Mouse (Mus musculus) hindbrain, embryonic 14.5 days (tissue): ENCODE measurements around the gene Gadd45g. TPM values are rescaled to one million over a fixed set of nuclear protein-coding genes. Genes with fewer than 3 reads are reported as not detected.

Experiments used
- ATAC-seq: fragments of 200-750 bp; cut with Nextera tagmentation; 2 replicates; pipeline ENCODE4 v1.8.0; 2017; ENCODE audit warnings: moderate number of reproducible peaks, mild to moderate bottlenecking, moderate TSS enrichment, moderate library complexity; ENCODE audit not compliant: low FRiP score
- DNase-seq: peaks from one replicate; pipeline ENCODE4 v3.0.0-alpha.2; 2015; ENCODE audit warnings: low spot score
- H3K27ac ChIP-seq: fragments of 300-500 bp; sonication (generic); 2 replicates; pipeline ENCODE4 v1.5.1; 2014; ENCODE audit warnings: mild to moderate bottlenecking, moderate library complexity
- H3K27me3 ChIP-seq: fragments of 300-500 bp; sonication (generic); 2 replicates; pipeline ENCODE4 v1.6.1; 2014; ENCODE audit warnings: mild to moderate bottlenecking, low read length, mixed read lengths; ENCODE audit not compliant: control insufficient read depth, insufficient read depth
- H3K36me3 ChIP-seq: fragments of 300-500 bp; sonication (generic); replicated peaks from 2 replicates; pipeline ENCODE4 v1.6.1; 2014; ENCODE audit not compliant: control insufficient read depth, insufficient read depth
- H3K4me1 ChIP-seq: fragments of 300-500 bp; sonication (generic); replicated peaks from 2 replicates; pipeline ENCODE4 v1.6.1; 2014; ENCODE audit warnings: antibody characterized with exemption, low read length, mixed read lengths; ENCODE audit not compliant: control insufficient read depth, insufficient read depth
- H3K4me2 ChIP-seq: fragments of 300-500 bp; sonication (generic); replicated peaks from 2 replicates; pipeline ENCODE4 v1.6.1; 2014; ENCODE audit warnings: mild to moderate bottlenecking, moderate library complexity
- H3K4me3 ChIP-seq: fragments of 300-500 bp; sonication (generic); replicated peaks from 2 replicates; pipeline ENCODE4 v1.5.1; 2014; ENCODE audit warnings: mild to moderate bottlenecking, low read length
- H3K9ac ChIP-seq: fragments of 300-500 bp; sonication (generic); 2 replicates; pipeline ENCODE4 v1.6.1; 2014
- H3K9me3 ChIP-seq: fragments of 300-500 bp; sonication (generic); 2 replicates; pipeline ENCODE4 v1.6.1; 2016; ENCODE audit warnings: low read length; ENCODE audit not compliant: control insufficient read depth
- WGBS: fragments of 180-500 bp; shearing (Covaris S2); extraction: QIAGEN DNeasy Blood & Tissue Kit; methylation state at CpG from one replicate; pipeline ENCODE4 v1.1.7; 2014; 5-methylcytosine and 5-hydroxymethylcytosine counted together
- polyA plus RNA-seq: library from polyadenylated mRNA; unstranded; fragments of >200 nt; fragmentation: Nextera tagmentation; extraction: Ambion mirVana; gene quantifications from 2 replicates; pipeline ENCODE4 v1.2.1, GENCODE M21; 2014

The Gadd45g gene
- polyA plus RNA-seq, 1 experiment from 2014 or later, result 43.6 TPM

- Histone ChIP-seq H3K9ac (no peak overlapping the region), H3K4me1 (no peaks in the 10 kb centered on the region), H3K27ac (no peak overlapping the region), H3K36me3 (no peaks in the 10 kb centered on the region), H3K27me3 (no peaks in the 10 kb centered on the region), H3K4me3 (no peak overlapping the region), H3K9me3 (no peaks in the 10 kb centered on the region), H3K4me2 (no peak overlapping the region)
- DNase-seq (no peak), ATAC-seq (no peak)
- WGBS, result 87% methylated on average over 5 of the region's 5 CpGs
These were observed 27.3 kb downstream of the Gadd45g start for GRCm38 (mm10) chr13:51873786-51874185.

DNA sequence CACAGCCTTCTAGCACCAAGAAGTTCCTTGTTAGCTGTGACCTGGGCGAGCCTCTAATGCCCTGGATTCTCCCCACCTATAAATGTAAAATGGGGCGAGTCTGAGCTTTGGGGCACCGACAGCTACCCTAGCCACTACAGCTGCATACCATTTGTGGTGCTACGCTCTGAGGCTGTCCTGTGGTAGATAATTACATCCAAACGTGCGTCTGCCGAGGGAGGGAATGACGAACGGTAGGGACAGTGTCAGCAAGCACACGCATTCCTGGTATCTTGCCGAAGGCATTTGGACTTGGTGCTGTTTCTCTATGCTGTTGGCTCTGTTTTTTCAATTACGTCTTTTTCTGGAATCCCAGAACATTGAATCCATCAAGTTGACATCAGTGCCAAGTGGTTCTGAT, 29.7 kb downstream of the Gadd45g start:
- H3K4me2 ChIP-seq, result no peak overlapping the region
- no peak overlapping the region for H3K9ac ChIP-seq
- no peaks in the 10 kb centered on the region for H3K4me1 ChIP-seq
- H3K4me3 ChIP-seq, result no peak overlapping the region
- no peak for DNase-seq
- WGBS, result 86% methylated on average over 12 of the region's 12 CpGs
- no peak overlapping the region for H3K27ac ChIP-seq
- no peaks in the 10 kb centered on the region for H3K27me3 ChIP-seq
- H3K36me3 ChIP-seq, result no peaks in the 10 kb centered on the region
- ATAC-seq, result no peak
- no peaks in the 10 kb centered on the region for H3K9me3 ChIP-seq

DNA sequence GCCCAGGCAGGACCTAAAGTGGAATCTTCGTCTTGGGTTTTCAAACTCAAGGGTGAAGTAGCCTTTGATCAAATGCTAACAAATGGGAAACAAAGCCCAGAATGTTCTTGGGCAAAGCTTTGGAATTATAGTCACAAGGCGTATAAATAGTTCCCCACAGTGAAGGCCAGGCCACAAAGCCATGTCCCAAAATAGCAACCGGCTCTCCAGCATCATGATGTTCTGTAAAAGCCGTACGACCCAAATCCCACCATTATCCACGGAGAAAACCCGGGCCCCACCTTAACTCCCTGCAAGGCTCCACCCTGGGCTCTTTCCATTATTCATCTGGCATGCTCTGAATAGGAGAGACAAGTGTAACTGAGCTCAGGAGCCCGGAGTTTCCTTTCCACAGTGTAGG, 32.3 kb downstream of the Gadd45g start:
- Histone ChIP-seq H3K9ac (no peak overlapping the region), H3K4me1 (no peaks in the 10 kb centered on the region), H3K27ac (no peak overlapping the region), H3K4me3 (no peak overlapping the region), H3K4me2 (no peak overlapping the region), H3K9me3 (no peaks in the 10 kb centered on the region), H3K27me3 (no peaks in the 10 kb centered on the region), H3K36me3 (no peaks in the 10 kb centered on the region)
- no peak for DNase-seq
- 34% methylated on average over 8 of the region's 8 CpGs for WGBS
- no peak for ATAC-seq

DNA sequence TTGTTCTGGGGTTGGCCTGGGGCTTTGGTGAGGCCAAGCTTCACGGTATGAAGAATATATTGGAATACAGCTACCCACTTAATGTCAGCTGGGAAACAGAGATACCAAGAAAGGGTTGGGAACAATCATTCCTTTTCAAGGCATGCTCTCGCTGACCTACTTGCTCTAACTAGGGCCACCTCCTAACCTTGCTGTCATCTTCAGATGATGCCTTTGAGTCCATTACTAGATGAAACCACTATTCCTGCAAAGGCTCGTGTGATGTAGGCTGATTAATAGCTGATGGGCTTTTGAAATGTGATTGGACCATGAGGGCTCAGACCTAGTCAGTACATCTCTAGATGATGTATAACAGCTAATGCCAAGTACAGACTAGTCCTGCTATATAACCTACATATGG, 33.1 kb downstream of the Gadd45g start:
- H3K4me2 ChIP-seq, result no peak overlapping the region
- H3K9ac ChIP-seq, result no peak overlapping the region
- H3K27ac ChIP-seq, result no peak overlapping the region
- ATAC-seq (no peak), DNase-seq (no peak)
- H3K27me3 ChIP-seq, result no peaks in the 10 kb centered on the region
- 88% methylated on average over 3 of the region's 3 CpGs for WGBS
- H3K36me3 ChIP-seq, result no peaks in the 10 kb centered on the region
- no peak overlapping the region for H3K4me3 ChIP-seq
- H3K4me1 ChIP-seq, result no peaks in the 10 kb centered on the region
- no peaks in the 10 kb centered on the region for H3K9me3 ChIP-seq

GRCm38 (mm10) chr13:51880019-51880418, 33.5 kb downstream of the Gadd45g start:
- no peaks in the 10 kb centered on the region for H3K4me1 ChIP-seq
- no peak for DNase-seq
- H3K4me2 ChIP-seq, result no peak overlapping the region
- WGBS, result 84% methylated on average over 4 of the region's 4 CpGs
- H3K9me3 ChIP-seq, result no peaks in the 10 kb centered on the region
- no peak overlapping the region for H3K4me3 ChIP-seq
- H3K9ac ChIP-seq, result no peak overlapping the region
- ATAC-seq, result no peak
- no peaks in the 10 kb centered on the region for H3K36me3 ChIP-seq
- H3K27ac ChIP-seq, result no peak overlapping the region
- no peaks in the 10 kb centered on the region for H3K27me3 ChIP-seq

DNA sequence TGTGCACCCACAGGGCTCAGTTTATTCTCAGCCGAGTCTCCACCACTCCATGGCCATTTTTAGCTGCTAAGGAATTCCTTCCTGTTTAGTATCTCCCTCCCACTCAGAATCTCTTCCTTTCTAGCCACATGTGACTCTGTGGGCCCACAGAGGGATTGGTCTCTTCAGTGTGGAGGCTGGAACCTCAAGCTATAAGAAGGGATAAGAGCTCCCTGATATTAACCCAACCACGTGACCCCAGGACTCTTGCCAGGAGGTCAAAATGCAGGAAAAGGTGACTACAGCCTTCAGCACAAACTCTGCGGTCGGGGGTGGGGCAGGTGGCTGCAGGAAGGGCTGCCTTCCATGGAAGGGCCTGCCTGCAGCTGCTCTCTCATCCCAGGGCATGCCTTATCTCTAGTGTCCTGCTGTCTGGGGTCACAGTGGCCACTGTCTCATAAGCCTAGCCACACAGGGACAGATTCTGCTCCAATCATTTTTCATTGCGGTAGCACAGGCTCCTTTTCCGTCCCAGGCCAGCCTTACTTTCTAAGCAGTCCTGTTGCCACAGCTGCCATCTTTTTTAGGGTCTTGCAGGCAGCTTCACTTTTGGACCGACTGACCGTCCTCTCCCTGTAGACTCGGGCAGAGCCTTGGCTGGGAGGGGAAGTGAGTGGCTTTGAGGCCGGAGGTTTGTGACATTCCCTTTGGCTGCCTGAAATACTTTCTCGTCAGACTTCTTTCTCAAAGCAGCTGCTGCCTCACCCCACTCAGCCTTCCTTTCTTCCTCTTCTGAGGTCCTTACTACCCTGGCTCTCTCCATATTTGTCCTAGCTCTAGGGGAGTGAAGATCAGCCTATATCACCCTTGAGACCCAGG, 35.0 kb downstream of the Gadd45g start:
- H3K27ac ChIP-seq, result no peak overlapping the region
- DNase-seq (no peak), ATAC-seq (no peak)
- H3K4me2 ChIP-seq, result no peak overlapping the region
- WGBS, result 73% methylated on average over 11 of the region's 11 CpGs
- no peaks in the 10 kb centered on the region for H3K36me3 ChIP-seq
- H3K4me1 ChIP-seq, result no peaks in the 10 kb centered on the region
- H3K27me3 ChIP-seq, result no peaks in the 10 kb centered on the region
- no peak overlapping the region for H3K9ac ChIP-seq
- no peak overlapping the region for H3K4me3 ChIP-seq
- no peaks in the 10 kb centered on the region for H3K9me3 ChIP-seq

DNA sequence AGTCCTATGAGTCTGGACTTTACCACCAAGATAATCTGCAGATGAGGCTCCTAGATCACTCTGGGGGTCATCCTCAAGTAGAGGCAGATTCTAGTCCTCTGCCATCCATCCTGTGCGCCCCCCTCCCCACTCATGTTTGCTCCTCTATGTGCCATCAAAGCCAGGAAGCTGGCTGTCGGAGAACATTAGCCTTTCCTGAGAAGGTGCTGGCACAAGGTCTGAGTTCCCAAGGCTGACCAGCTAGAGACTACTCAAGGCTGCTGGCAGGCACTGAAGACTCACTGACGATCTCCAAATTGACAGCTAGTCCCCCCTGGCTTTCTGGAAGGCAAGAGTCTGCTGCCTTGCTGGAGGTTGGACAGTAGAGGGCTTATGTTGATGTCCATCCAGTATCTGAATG, 35.7 kb downstream of the Gadd45g start:
- no peak overlapping the region for H3K27ac ChIP-seq
- no peak overlapping the region for H3K4me3 ChIP-seq
- no peaks in the 10 kb centered on the region for H3K4me1 ChIP-seq
- ATAC-seq (no peak), DNase-seq (no peak)
- H3K27me3 ChIP-seq, result no peaks in the 10 kb centered on the region
- H3K4me2 ChIP-seq, result no peak overlapping the region
- H3K9ac ChIP-seq, result no peak overlapping the region
- H3K9me3 ChIP-seq, result no peaks in the 10 kb centered on the region
- H3K36me3 ChIP-seq, result no peaks in the 10 kb centered on the region
- 90% methylated on average over 3 of the region's 3 CpGs for WGBS

- ATAC-seq, result no peak
- no peak overlapping the region for H3K27ac ChIP-seq
- H3K4me1 ChIP-seq, result no peaks in the 10 kb centered on the region
- no peaks in the 10 kb centered on the region for H3K36me3 ChIP-seq
- DNase-seq, result no peak
- no peaks in the 10 kb centered on the region for H3K27me3 ChIP-seq
- WGBS, result 89% methylated on average over 5 of the region's 5 CpGs
- H3K4me3 ChIP-seq, result no peak overlapping the region
- H3K9ac ChIP-seq, result no peak overlapping the region
- H3K9me3 ChIP-seq, result no peaks in the 10 kb centered on the region
- H3K4me2 ChIP-seq, result no peak overlapping the region
These were observed 37.8 kb downstream of the Gadd45g start for GRCm38 (mm10) chr13:51884250-51884649.

DNA sequence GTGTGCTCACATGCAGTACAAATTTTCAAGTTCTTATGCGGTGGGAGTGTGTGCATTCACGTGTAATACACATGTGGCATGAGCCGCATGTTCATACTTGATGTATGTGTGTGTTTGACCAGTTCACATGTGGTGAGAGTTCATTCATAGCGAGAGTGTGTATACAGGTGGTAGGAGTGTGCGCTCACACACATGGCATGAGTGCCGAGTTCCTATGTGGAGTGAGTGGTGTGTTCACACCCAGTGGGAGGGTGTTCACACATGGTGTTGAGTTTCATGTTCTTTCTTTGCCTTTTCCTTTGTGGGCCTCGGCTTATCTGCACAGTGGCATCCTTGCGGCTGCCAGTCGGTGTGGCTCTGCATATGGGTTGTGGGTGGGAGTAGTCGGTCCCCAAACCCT, 39.1 kb downstream of the Gadd45g start:
- Histone ChIP-seq H3K9ac (no peak overlapping the region), H3K4me2 (no peak overlapping the region), H3K27me3 (no peaks in the 10 kb centered on the region), H3K4me1 (no peaks in the 10 kb centered on the region), H3K36me3 (no peaks in the 10 kb centered on the region), H3K27ac (no peak overlapping the region), H3K4me3 (no peak overlapping the region), H3K9me3 (no peaks in the 10 kb centered on the region)
- WGBS, result 92% methylated on average over 10 of the region's 10 CpGs
- DNase-seq (no peak), ATAC-seq (no peak)

DNA sequence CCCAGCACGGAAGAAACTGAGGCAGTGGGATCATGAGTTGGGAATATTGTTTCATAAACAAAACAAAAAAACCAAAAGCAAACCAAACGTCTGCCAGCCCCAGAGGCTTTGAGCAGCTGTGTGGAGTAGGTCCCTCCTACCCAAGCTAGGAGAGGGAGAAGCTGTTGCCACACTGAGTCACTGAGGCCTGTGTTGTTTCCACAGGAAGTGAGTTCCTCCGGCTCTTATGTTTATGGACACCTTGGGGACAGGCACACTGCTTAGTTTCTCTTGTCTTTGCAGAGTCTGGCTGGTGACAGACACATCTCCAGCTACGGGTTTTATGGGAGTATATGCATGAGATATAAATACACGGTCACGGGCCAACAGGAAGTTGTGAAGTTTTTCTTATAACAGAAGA, 39.6 kb downstream of the Gadd45g start:
- DNase-seq (no peak), ATAC-seq (no peak)
- WGBS, result 85% methylated on average over 6 of the region's 6 CpGs
- Histone ChIP-seq H3K9me3 (no peaks in the 10 kb centered on the region), H3K27me3 (no peaks in the 10 kb centered on the region), H3K9ac (no peak overlapping the region), H3K36me3 (no peaks in the 10 kb centered on the region), H3K4me3 (no peak overlapping the region), H3K4me2 (no peak overlapping the region), H3K4me1 (no peaks in the 10 kb centered on the region), H3K27ac (no peak overlapping the region)
